Mouse (Mus musculus): ENCODE data around the gene Prep.

DNA sequence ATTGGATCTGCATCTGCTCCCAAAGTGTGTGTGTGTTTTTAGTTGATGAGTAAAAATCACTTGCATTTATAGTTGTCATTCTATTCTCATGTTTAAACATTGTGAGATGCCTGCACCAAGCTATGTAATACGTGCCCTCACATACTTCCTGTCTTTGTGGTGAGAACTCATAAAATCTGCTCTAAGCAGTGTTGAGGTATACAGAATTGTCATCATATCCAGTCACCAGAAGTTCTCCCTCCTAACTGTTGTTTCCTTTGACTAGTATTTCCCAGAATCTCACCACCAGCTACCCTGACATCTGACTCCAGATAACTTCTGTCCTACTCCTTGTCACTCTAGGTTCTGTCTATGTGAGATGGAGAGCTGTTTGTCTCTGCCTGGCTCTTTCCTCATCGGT is 18.3 kb downstream of the Prep start:
- TF ChIP-seq CTCF (IDR thresholded peaks at IDR 0.05; ENCODE audit: control insufficient read depth, insufficient read depth, insufficient replicate concordance, low read depth, low read length) (no peak), POLR2A (IDR thresholded peaks at IDR 0.05; ENCODE audit: control insufficient read depth, low read depth, low read length) (no peak)

Data from testis, adult 2 months (tissue).